Mouse (Mus musculus): ENCODE measurements around the gene Rps28.

DNA sequence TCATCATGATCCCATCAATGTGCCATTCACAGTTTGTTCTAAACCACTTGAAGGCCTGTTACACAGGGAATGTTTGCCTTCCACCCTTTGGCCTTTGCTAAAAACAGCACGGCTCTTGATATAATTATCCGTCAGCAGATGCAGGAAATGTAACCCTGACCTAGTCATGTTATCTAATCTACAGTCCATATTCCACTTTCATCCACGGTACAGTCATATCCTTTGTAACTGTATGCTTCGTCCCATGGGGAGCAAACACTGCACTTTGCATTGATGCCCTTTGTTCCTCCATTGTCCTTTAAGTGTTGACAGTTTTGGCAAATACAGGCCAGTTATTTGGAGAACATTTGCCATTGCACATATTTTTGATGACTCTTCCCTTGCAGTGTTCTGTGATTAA, 35.6 kb downstream of the Rps28 start:
- peak; percentile 76 for TF ChIP-seq EP300 (IDR thresholded peaks at IDR 0.05; ENCODE audit: low read depth)
- TF ChIP-seq CTCF (IDR thresholded peaks at IDR 0.05; ENCODE audit: low read depth): no peak

Measured in liver, postnatal 0 days (tissue).